Mouse (Mus musculus) heart, embryonic 10.5 days (tissue): ENCODE data around the gene Rnft1. TPM values are rescaled to one million over a fixed set of nuclear protein-coding genes. Genes with fewer than 3 reads are reported as not detected.

ENCODE experiments used
- DNase-seq: peaks from one replicate; pipeline ENCODE4 v3.0.0-alpha.2; 2017; ENCODE audit warnings: low spot score
- H3K27ac ChIP-seq: fragments of 300-500 bp; sonication (generic); 2 replicates; pipeline ENCODE4 v1.5.1; 2016; ENCODE audit warnings: mild to moderate bottlenecking
- H3K27me3 ChIP-seq: fragments of 300-500 bp; sonication (generic); 2 replicates; pipeline ENCODE4 v1.6.1; 2016; ENCODE audit warnings: mild to moderate bottlenecking; ENCODE audit not compliant: poor library complexity, insufficient read depth, severe bottlenecking
- H3K36me3 ChIP-seq: fragments of 300-500 bp; sonication (generic); 2 replicates; pipeline ENCODE4 v1.6.1; 2016; ENCODE audit warnings: mild to moderate bottlenecking, moderate library complexity
- H3K4me1 ChIP-seq: fragments of 300-500 bp; sonication (generic); 2 replicates; pipeline ENCODE4 v1.6.1; 2016; ENCODE audit warnings: mild to moderate bottlenecking
- H3K4me3 ChIP-seq: fragments of 300-500 bp; sonication (generic); 2 replicates; pipeline ENCODE4 v1.5.1; 2016; ENCODE audit warnings: mild to moderate bottlenecking, moderate library complexity
- H3K9me3 ChIP-seq: fragments of 300-500 bp; sonication (generic); 2 replicates; pipeline ENCODE4 v1.6.1; 2016; ENCODE audit warnings: mild to moderate bottlenecking, moderate library complexity
- WGBS: fragments of 180-500 bp; shearing (Covaris S2); methylation state at CpG from one replicate; pipeline ENCODE4 v1.1.7; 2016; 5-methylcytosine and 5-hydroxymethylcytosine counted together
- polyA plus RNA-seq: library from polyadenylated mRNA; unstranded; fragments of >200 nt; fragmentation: Nextera tagmentation; extraction: Ambion mirVana; gene quantifications from 2 replicates; pipeline ENCODE4 v1.2.1, GENCODE M21; 2016

The Rnft1 gene
- polyA plus RNA-seq, 1 experiment from 2014 or later = 37.6 TPM

DNA sequence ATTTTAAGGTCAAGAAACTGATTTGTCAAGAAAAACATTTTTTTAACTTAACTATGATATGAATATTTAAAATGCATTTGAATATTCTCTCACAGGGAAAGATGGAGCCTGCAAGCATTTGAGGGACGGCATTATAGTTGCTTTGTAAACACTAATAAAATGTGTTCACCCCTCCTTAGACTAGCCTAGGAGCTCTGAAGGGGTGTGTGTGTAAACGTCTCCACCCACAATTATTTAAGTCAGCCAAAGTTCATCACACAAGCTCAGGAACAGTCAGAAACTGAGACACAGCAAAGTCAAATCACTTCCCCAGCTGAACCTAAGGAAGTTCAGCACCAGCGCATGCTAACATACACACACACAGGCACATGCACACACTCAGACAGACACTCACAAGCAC is 10.9 kb upstream of the Rnft1 start:
- no peak for DNase-seq

DNA sequence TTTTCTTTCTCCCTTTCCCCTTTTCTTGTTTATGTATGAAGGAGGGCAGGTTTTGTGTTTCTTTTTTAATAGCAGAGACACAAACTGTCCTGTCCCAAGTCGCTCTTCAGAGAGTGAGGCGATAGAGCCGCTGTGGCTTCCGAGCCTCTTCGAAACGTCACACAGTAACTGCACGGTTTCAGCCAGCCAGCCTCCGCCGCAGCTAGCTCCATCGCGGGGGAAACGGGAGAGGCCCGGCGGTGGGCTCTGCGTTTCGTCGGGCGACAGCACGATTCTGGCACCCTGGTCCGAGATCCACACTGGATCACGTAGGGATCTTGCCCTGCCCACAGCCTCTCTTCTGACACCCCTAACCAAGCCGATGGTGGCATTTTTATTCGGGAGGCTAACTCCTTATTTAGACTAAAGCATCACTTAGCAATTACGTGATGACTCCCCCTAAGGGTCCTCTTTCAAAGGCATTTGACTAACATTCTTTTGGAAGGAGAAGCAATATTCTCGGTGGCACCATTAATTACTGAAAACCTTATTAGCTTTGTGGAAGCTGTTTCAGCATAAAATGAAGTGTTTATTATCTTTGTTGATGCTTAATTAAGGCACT is 553 bp downstream of the Rnft1 start:
- Histone ChIP-seq H3K4me1 (peaks cover 8% of the 10 kb centered on the region), H3K9me3 (no peaks in the 10 kb centered on the region), H3K36me3 (peaks cover 8% of the 10 kb centered on the region), H3K27me3 (no peaks in the 10 kb centered on the region), H3K27ac (peak overlapping the region; percentile 91), H3K4me3 (peak overlapping the region; percentile 77)
- DNase-seq = no peak
- under 1% methylated on average over 25 of the region's 25 CpGs for WGBS

More for the DNA sequence above, 10.9 kb upstream of the Rnft1 start:
- H3K27ac ChIP-seq = peak overlapping the region; percentile 83; the same call in 1 of the 2 replicates
- H3K4me3 ChIP-seq = no peak overlapping the region
- H3K36me3 ChIP-seq = no peaks in the 10 kb centered on the region
- H3K27me3 ChIP-seq = no peaks in the 10 kb centered on the region
- peaks cover 10% of the 10 kb centered on the region; the same call in 1 of the 2 replicates for H3K4me1 ChIP-seq
- 74% methylated on average over 3 of the region's 3 CpGs for WGBS
- H3K9me3 ChIP-seq = no peaks in the 10 kb centered on the region

DNA sequence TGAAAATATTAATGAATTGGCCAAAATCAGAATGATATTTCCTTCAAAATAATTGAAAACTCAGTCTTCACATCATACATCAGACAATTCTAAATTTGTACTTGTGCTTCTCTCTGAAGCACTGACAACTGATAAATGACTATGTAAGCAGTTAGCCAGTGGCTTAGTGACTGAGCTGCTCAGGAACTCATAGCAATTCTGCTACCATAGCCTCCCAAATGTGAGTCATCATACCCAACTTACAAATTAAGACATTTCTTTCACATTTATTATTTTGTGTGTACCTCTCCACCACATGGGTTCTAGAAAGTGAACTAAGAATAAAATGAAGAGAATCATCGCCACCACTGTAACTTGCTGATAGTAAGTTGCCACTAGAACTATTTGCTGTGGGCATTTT is 6.3 kb downstream of the Rnft1 start:
- H3K27me3 ChIP-seq = no peaks in the 10 kb centered on the region
- WGBS = 91% methylated on average over 1 of the region's 1 CpGs
- H3K36me3 ChIP-seq = peaks cover 45% of the 10 kb centered on the region
- no peak overlapping the region for H3K4me3 ChIP-seq
- no peak for DNase-seq
- H3K4me1 ChIP-seq = peaks cover 4% of the 10 kb centered on the region
- H3K9me3 ChIP-seq = no peaks in the 10 kb centered on the region
- no peak overlapping the region for H3K27ac ChIP-seq

- H3K27me3 ChIP-seq = no peaks in the 10 kb centered on the region
- DNase-seq = no peak
- H3K27ac ChIP-seq = no peak overlapping the region
- no peaks in the 10 kb centered on the region for H3K4me1 ChIP-seq
- H3K36me3 ChIP-seq = peaks cover 53% of the 10 kb centered on the region
- no peaks in the 10 kb centered on the region for H3K9me3 ChIP-seq
- no peak overlapping the region for H3K4me3 ChIP-seq
- 85% methylated on average over 1 of the region's 1 CpGs for WGBS
These were observed 12.9 kb downstream of the Rnft1 start for GRCm38 (mm10) chr11:86497356-86497755.

GRCm38 (mm10) chr11:86497908-86498307 is 13.5 kb downstream of the Rnft1 start:
- DNase-seq = no peak
- H3K4me3 ChIP-seq = no peak overlapping the region
- H3K4me1 ChIP-seq = no peaks in the 10 kb centered on the region
- H3K27me3 ChIP-seq = no peaks in the 10 kb centered on the region
- H3K27ac ChIP-seq = no peak overlapping the region
- WGBS = 75% methylated on average over 3 of the region's 3 CpGs
- H3K36me3 ChIP-seq = peaks cover 53% of the 10 kb centered on the region
- H3K9me3 ChIP-seq = no peaks in the 10 kb centered on the region

- no peak for DNase-seq
- no peak overlapping the region for H3K27ac ChIP-seq
- 83% methylated on average over 1 of the region's 1 CpGs for WGBS
- H3K36me3 ChIP-seq = peaks cover 66% of the 10 kb centered on the region
- H3K4me3 ChIP-seq = no peak overlapping the region
- H3K9me3 ChIP-seq = no peaks in the 10 kb centered on the region
- H3K4me1 ChIP-seq = no peaks in the 10 kb centered on the region
- H3K27me3 ChIP-seq = no peaks in the 10 kb centered on the region
These were observed 16.3 kb downstream of the Rnft1 start for GRCm38 (mm10) chr11:86500795-86501194.

DNA sequence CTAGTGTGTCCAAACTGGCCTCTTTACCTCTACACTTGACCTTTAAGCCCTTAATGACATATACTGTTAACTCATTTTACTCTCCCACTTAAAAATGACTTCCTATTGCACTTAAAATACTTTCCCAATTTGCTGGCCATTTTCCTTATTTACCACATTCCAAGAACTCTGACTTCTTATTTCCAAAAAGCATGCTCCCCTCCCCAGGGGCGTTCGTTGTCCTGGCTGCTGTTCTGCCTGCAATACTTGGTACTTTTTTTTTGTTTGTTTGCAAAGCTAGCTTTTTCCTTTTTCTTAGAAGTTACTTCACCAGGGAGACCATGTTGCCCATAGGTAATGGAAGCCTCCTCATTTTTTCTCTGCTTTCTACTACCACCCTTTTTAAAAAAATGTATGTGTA is 18.7 kb downstream of the Rnft1 start:
- no peaks in the 10 kb centered on the region for H3K4me1 ChIP-seq
- WGBS = 93% methylated on average over 2 of the region's 2 CpGs
- H3K4me3 ChIP-seq = no peak overlapping the region
- peaks cover 67% of the 10 kb centered on the region for H3K36me3 ChIP-seq
- H3K27ac ChIP-seq = no peak overlapping the region
- no peaks in the 10 kb centered on the region for H3K27me3 ChIP-seq
- DNase-seq = no peak
- H3K9me3 ChIP-seq = no peaks in the 10 kb centered on the region

GRCm38 (mm10) chr11:86507334-86507733 is 22.9 kb downstream of the Rnft1 start:
- Histone ChIP-seq H3K4me3 (no peak overlapping the region), H3K27me3 (no peaks in the 10 kb centered on the region), H3K36me3 (peaks cover 89% of the 10 kb centered on the region), H3K27ac (no peak overlapping the region), H3K4me1 (no peaks in the 10 kb centered on the region), H3K9me3 (no peaks in the 10 kb centered on the region)
- WGBS = 51% methylated on average over 2 of the region's 2 CpGs
- no peak for DNase-seq

GRCm38 (mm10) chr11:86507991-86508390 is 23.5 kb downstream of the Rnft1 start:
- Histone ChIP-seq H3K36me3 (peaks cover 88% of the 10 kb centered on the region), H3K27ac (no peak overlapping the region), H3K4me3 (no peak overlapping the region), H3K9me3 (no peaks in the 10 kb centered on the region), H3K4me1 (no peaks in the 10 kb centered on the region), H3K27me3 (no peaks in the 10 kb centered on the region)
- WGBS = 85% methylated on average over 2 of the region's 2 CpGs
- no peak for DNase-seq

DNA sequence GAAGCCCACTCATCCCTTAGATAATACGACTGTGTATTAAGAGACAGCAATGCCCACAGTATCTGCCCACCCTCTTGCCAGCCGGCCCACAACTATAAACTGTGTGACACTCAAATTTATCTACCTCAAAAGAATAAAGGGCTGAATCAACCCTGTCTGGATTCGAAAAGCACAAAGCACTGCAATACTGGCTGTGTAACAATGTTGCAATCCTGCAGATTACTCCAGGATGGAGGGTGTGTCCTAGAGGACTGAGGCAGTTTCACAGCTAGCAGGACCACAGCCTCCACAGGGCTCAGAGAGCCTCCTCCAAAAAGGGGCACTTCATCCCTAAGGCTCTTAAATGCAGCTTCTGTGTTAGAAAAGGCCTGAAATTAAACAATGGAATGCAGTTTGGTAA is 32.2 kb downstream of the Rnft1 start:
- Histone ChIP-seq H3K27me3 (no peaks in the 10 kb centered on the region), H3K4me1 (no peaks in the 10 kb centered on the region), H3K4me3 (no peak overlapping the region), H3K27ac (no peak overlapping the region), H3K9me3 (no peaks in the 10 kb centered on the region), H3K36me3 (peaks cover 85% of the 10 kb centered on the region)
- 86% methylated on average over 3 of the region's 3 CpGs for WGBS
- no peak for DNase-seq

GRCm38 (mm10) chr11:86517229-86517628 is 32.8 kb downstream of the Rnft1 start:
- Histone ChIP-seq H3K27ac (no peak overlapping the region), H3K9me3 (no peaks in the 10 kb centered on the region), H3K27me3 (no peaks in the 10 kb centered on the region), H3K4me3 (no peak overlapping the region), H3K4me1 (no peaks in the 10 kb centered on the region), H3K36me3 (peaks cover 85% of the 10 kb centered on the region)
- 92% methylated on average over 3 of the region's 3 CpGs for WGBS
- no peak for DNase-seq

DNA sequence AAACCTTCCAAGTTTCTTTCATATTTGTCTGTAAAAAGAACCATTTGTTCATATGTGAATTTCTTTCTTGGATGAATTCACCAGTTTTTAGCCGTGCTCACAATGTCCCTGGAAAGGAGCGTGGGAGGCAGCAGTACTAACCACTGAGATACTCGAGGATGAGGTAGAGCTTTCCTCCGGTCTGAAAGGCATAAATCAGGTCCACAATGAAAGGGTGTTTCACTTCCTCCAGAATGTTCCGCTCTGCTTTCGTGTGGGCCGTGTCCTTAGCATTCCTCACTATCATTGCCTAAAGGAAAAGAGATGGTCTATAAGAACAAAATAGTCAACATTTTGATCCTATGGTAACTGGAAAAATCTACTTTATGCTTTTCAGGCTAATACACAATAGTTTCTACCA is 35.3 kb downstream of the Rnft1 start:
- peaks cover 89% of the 10 kb centered on the region for H3K36me3 ChIP-seq
- H3K27ac ChIP-seq = no peak overlapping the region
- H3K27me3 ChIP-seq = no peaks in the 10 kb centered on the region
- no peak for DNase-seq
- H3K9me3 ChIP-seq = no peaks in the 10 kb centered on the region
- no peaks in the 10 kb centered on the region for H3K4me1 ChIP-seq
- H3K4me3 ChIP-seq = no peak overlapping the region
- 90% methylated on average over 7 of the region's 7 CpGs for WGBS

DNA sequence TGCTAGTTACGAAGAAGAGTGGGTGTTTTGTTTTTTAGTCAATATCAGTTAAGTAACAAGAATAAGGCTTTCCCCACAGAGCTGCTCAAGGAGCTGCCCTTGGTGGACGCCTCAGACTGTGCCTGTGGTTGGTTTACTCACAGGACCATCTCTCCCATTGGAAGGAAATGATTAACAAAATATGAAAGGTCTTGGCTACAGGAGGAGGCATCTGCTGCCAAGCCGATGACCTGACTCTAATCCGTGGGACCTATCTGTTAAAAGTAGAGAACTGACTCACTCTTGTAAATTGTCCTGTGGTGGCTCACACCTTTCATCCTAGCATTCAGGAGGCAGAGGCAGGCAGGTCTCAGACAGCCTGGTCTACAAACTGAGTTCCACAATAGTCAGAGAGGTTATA is 43.1 kb downstream of the Rnft1 start:
- Histone ChIP-seq H3K9me3 (no peaks in the 10 kb centered on the region), H3K4me3 (no peak overlapping the region), H3K27ac (no peak overlapping the region), H3K27me3 (no peaks in the 10 kb centered on the region), H3K36me3 (peaks cover 84% of the 10 kb centered on the region), H3K4me1 (no peaks in the 10 kb centered on the region)
- DNase-seq = no peak
- 92% methylated on average over 4 of the region's 4 CpGs for WGBS

DNA sequence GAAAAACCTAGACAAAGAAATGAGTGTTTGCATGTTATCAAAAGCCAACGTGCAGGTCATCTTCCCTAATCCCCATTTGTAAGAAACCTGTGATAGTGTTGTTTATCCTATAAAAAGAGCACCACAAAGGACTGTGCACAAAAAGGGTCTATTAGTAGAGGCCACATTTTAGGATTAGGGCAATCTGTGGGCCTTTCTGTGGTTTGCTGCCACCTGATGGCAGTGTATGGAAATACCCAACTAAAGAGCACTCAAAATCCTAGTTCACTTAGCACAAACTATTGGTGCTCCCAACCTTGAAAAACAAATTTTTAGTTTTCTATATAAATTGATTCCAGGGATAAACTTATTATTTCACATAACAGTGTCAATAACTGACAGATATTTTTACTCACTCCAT is 48.4 kb downstream of the Rnft1 start:
- Histone ChIP-seq H3K27me3 (no peaks in the 10 kb centered on the region), H3K36me3 (peaks cover 55% of the 10 kb centered on the region), H3K4me3 (no peak overlapping the region), H3K27ac (no peak overlapping the region), H3K9me3 (no peaks in the 10 kb centered on the region), H3K4me1 (no peaks in the 10 kb centered on the region)
- DNase-seq = peak; percentile 20
- 73% methylated on average over 1 of the region's 1 CpGs for WGBS
